Mouse (Mus musculus): Measurements from ENCODE around the gene Cadm1. TPM values are rescaled to one million over a fixed set of nuclear protein-coding genes. Genes with fewer than 3 reads are reported as not detected.

Cadm1 gene
- polyA plus RNA-seq, 1 experiment from 2014 or later, result 20.9 TPM

DNA sequence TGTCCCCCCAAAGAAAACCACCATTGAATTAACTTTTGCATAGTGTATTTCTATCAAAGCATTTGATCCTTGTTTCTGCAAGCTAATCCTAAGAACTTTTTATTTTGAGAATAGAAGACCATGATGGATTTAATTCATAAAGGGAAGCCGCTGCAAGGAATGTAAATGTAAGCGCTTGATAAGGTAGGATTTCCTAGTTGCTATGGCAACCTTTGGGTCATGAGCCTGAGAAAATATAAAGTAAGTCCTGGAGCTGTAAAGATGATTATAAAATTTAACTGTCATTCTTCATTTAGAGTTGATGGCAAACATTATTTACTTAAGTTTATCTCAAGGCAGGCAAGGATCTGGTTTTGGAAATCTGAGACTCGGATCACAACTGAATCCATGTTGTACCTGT is 197.6 kb downstream of the Cadm1 start:
- no peak for ATAC-seq
- no peaks in the 10 kb centered on the region for H3K36me3 ChIP-seq (ENCODE audit: control insufficient read depth, insufficient read depth)
- no peaks in the 10 kb centered on the region for H3K9me3 ChIP-seq (ENCODE audit: control insufficient read depth)
- H3K4me2 ChIP-seq (replicated peaks; ENCODE audit: low read depth), result no peak overlapping the region
- 35% methylated on average over 3 of the region's 3 CpGs for WGBS
- no peak overlapping the region for H3K27ac ChIP-seq (ENCODE audit: low read depth, low read length)
- no peak overlapping the region for H3K9ac ChIP-seq (ENCODE audit: low read depth, low read length)
- TF ChIP-seq CTCF (IDR thresholded peaks at IDR 0.05; ENCODE audit: low read depth), result no peak
- no peak overlapping the region for H3K4me3 ChIP-seq (ENCODE audit: low read depth, low read length)
- H3K4me1 ChIP-seq (replicated peaks; ENCODE audit: control insufficient read depth, insufficient read depth, low read length), result no peaks in the 10 kb centered on the region
- H3K27me3 ChIP-seq (replicated peaks; ENCODE audit: control insufficient read depth, insufficient read depth, low read length), result no peaks in the 10 kb centered on the region

- TF ChIP-seq CTCF (IDR thresholded peaks at IDR 0.05; ENCODE audit: low read depth), result no peak
- Histone ChIP-seq H3K9me3 (ENCODE audit: control insufficient read depth) (no peaks in the 10 kb centered on the region), H3K4me2 (replicated peaks; ENCODE audit: low read depth) (no peak overlapping the region), H3K4me1 (replicated peaks; ENCODE audit: control insufficient read depth, insufficient read depth, low read length) (no peaks in the 10 kb centered on the region), H3K27ac (ENCODE audit: low read depth, low read length) (no peak overlapping the region), H3K36me3 (ENCODE audit: control insufficient read depth, insufficient read depth) (no peaks in the 10 kb centered on the region), H3K9ac (ENCODE audit: low read depth, low read length) (no peak overlapping the region), H3K4me3 (ENCODE audit: low read depth, low read length) (no peak overlapping the region), H3K27me3 (replicated peaks; ENCODE audit: control insufficient read depth, insufficient read depth, low read length) (no peaks in the 10 kb centered on the region)
- WGBS, result 47% methylated on average over 5 of the region's 5 CpGs
- no peak for ATAC-seq
Measured at GRCm38 (mm10) chr9:47728852-47729251, 198.9 kb downstream of the Cadm1 start.

DNA sequence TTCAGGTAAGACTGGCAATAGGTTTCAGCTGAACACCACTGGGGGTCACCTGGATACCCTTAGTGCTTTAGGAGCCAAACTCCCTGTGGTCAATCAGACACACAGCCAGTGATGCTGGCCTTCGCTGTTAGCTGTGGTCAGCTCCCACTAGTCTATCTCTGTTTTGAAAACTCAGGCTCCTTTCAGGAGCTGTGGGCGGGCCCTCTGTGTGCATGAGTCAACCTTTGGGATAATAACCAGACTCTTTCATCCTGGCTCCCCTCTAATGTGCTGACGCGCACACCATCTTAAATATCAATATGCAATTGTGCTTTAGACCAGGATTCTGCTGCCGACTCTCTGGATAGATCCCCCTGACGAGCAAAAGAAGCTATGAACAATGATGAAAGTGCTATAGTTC is 200.3 kb downstream of the Cadm1 start:
- no peak for ATAC-seq
- Histone ChIP-seq H3K4me3 (ENCODE audit: low read depth, low read length) (no peak overlapping the region), H3K9ac (ENCODE audit: low read depth, low read length) (no peak overlapping the region), H3K36me3 (ENCODE audit: control insufficient read depth, insufficient read depth) (no peaks in the 10 kb centered on the region), H3K9me3 (ENCODE audit: control insufficient read depth) (no peaks in the 10 kb centered on the region), H3K4me1 (replicated peaks; ENCODE audit: control insufficient read depth, insufficient read depth, low read length) (no peaks in the 10 kb centered on the region), H3K4me2 (replicated peaks; ENCODE audit: low read depth) (no peak overlapping the region), H3K27ac (ENCODE audit: low read depth, low read length) (no peak overlapping the region), H3K27me3 (replicated peaks; ENCODE audit: control insufficient read depth, insufficient read depth, low read length) (no peaks in the 10 kb centered on the region)
- 79% methylated on average over 6 of the region's 6 CpGs for WGBS
- no peak for TF ChIP-seq CTCF (IDR thresholded peaks at IDR 0.05; ENCODE audit: low read depth)

GRCm38 (mm10) chr9:47733780-47734451 is 203.9 kb downstream of the Cadm1 start:
- Histone ChIP-seq H3K4me2 (replicated peaks; ENCODE audit: low read depth) (no peak overlapping the region), H3K27me3 (replicated peaks; ENCODE audit: control insufficient read depth, insufficient read depth, low read length) (no peaks in the 10 kb centered on the region), H3K27ac (ENCODE audit: low read depth, low read length) (no peak overlapping the region), H3K4me1 (replicated peaks; ENCODE audit: control insufficient read depth, insufficient read depth, low read length) (no peaks in the 10 kb centered on the region), H3K4me3 (ENCODE audit: low read depth, low read length) (no peak overlapping the region), H3K9me3 (ENCODE audit: control insufficient read depth) (no peaks in the 10 kb centered on the region), H3K9ac (ENCODE audit: low read depth, low read length) (no peak overlapping the region), H3K36me3 (ENCODE audit: control insufficient read depth, insufficient read depth) (no peaks in the 10 kb centered on the region)
- WGBS, result 83% methylated on average over 13 of the region's 13 CpGs
- ATAC-seq, result no peak
- no peak for TF ChIP-seq CTCF (IDR thresholded peaks at IDR 0.05; ENCODE audit: low read depth)

DNA sequence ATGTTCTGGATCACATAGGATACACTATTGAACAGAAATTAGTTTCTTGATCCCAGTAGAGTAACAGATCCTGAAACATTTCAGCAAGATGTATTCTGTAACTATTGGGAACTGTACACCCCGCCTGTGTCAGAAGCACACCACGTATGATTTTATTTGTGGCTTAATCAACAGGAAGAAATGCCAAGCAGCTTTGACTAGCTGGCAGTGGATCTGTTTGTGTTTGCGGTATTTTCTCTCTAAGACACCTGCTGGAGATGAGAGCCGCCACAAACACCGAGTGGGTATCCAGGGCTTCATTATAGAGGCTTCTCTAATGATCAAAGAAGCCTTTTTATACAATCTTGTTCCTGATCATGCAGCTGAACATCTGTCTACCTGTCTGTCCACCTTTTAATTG is 204.9 kb downstream of the Cadm1 start:
- H3K4me1 ChIP-seq (replicated peaks; ENCODE audit: control insufficient read depth, insufficient read depth, low read length), result no peaks in the 10 kb centered on the region
- no peaks in the 10 kb centered on the region for H3K9me3 ChIP-seq (ENCODE audit: control insufficient read depth)
- H3K36me3 ChIP-seq (ENCODE audit: control insufficient read depth, insufficient read depth), result no peaks in the 10 kb centered on the region
- WGBS, result 89% methylated on average over 5 of the region's 5 CpGs
- TF ChIP-seq CTCF (IDR thresholded peaks at IDR 0.05; ENCODE audit: low read depth), result no peak
- no peak overlapping the region for H3K4me3 ChIP-seq (ENCODE audit: low read depth, low read length)
- H3K27ac ChIP-seq (ENCODE audit: low read depth, low read length), result no peak overlapping the region
- H3K4me2 ChIP-seq (replicated peaks; ENCODE audit: low read depth), result no peak overlapping the region
- no peaks in the 10 kb centered on the region for H3K27me3 ChIP-seq (replicated peaks; ENCODE audit: control insufficient read depth, insufficient read depth, low read length)
- no peak for ATAC-seq
- no peak overlapping the region for H3K9ac ChIP-seq (ENCODE audit: low read depth, low read length)

- no peak overlapping the region for H3K9ac ChIP-seq (ENCODE audit: low read depth, low read length)
- no peak overlapping the region for H3K4me3 ChIP-seq (ENCODE audit: low read depth, low read length)
- H3K27me3 ChIP-seq (replicated peaks; ENCODE audit: control insufficient read depth, insufficient read depth, low read length), result no peaks in the 10 kb centered on the region
- no peak for ATAC-seq
- no peaks in the 10 kb centered on the region for H3K4me1 ChIP-seq (replicated peaks; ENCODE audit: control insufficient read depth, insufficient read depth, low read length)
- H3K9me3 ChIP-seq (ENCODE audit: control insufficient read depth), result no peaks in the 10 kb centered on the region
- no peak overlapping the region for H3K27ac ChIP-seq (ENCODE audit: low read depth, low read length)
- WGBS, result 77% methylated on average over 4 of the region's 4 CpGs
- no peak for TF ChIP-seq CTCF (IDR thresholded peaks at IDR 0.05; ENCODE audit: low read depth)
- H3K36me3 ChIP-seq (ENCODE audit: control insufficient read depth, insufficient read depth), result no peaks in the 10 kb centered on the region
- no peak overlapping the region for H3K4me2 ChIP-seq (replicated peaks; ENCODE audit: low read depth)
Measured at GRCm38 (mm10) chr9:47738799-47739198, 208.8 kb downstream of the Cadm1 start.

DNA sequence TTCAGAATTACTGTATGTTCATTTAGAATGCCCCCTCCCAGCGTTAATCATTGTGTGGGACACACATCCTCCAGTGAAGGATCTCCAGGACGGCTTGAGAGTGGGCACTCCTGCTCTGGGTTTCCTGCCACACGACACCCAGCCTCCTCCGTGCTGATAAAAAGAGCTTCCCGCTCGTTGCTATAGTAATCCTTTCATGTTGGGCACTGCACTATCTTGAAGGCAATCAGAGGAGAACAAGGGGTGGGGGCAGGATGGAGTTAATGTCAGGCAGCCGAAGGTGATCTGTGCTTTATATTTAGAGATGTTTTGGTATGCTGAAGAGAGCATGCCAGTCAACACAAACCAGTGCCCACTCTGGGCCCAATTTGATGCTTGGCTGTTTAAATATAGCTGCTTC is 209.3 kb downstream of the Cadm1 start:
- no peaks in the 10 kb centered on the region for H3K27me3 ChIP-seq (replicated peaks; ENCODE audit: control insufficient read depth, insufficient read depth, low read length)
- 30% methylated on average over 7 of the region's 7 CpGs for WGBS
- no peaks in the 10 kb centered on the region for H3K36me3 ChIP-seq (ENCODE audit: control insufficient read depth, insufficient read depth)
- H3K9ac ChIP-seq (ENCODE audit: low read depth, low read length), result no peak overlapping the region
- no peak overlapping the region for H3K4me2 ChIP-seq (replicated peaks; ENCODE audit: low read depth)
- no peak overlapping the region for H3K27ac ChIP-seq (ENCODE audit: low read depth, low read length)
- no peak overlapping the region for H3K4me3 ChIP-seq (ENCODE audit: low read depth, low read length)
- ATAC-seq, result no peak
- no peak for TF ChIP-seq CTCF (IDR thresholded peaks at IDR 0.05; ENCODE audit: low read depth)
- no peaks in the 10 kb centered on the region for H3K4me1 ChIP-seq (replicated peaks; ENCODE audit: control insufficient read depth, insufficient read depth, low read length)
- no peaks in the 10 kb centered on the region for H3K9me3 ChIP-seq (ENCODE audit: control insufficient read depth)
